Mouse (Mus musculus) cerebellum, postnatal 10 days (tissue): Measurements from ENCODE around the gene Gm17662.
A peak's percentile ranks its signal among the peaks of the same experiment; 100 is the strongest.

ENCODE experiments used
- DNase-seq, 2 experiments: peaks; one replicate each; pipeline ENCODE4 v3.0.0; 2021; ENCODE audit warnings: mixed read lengths in 2 of 2

Gene Gm17662

DNA sequence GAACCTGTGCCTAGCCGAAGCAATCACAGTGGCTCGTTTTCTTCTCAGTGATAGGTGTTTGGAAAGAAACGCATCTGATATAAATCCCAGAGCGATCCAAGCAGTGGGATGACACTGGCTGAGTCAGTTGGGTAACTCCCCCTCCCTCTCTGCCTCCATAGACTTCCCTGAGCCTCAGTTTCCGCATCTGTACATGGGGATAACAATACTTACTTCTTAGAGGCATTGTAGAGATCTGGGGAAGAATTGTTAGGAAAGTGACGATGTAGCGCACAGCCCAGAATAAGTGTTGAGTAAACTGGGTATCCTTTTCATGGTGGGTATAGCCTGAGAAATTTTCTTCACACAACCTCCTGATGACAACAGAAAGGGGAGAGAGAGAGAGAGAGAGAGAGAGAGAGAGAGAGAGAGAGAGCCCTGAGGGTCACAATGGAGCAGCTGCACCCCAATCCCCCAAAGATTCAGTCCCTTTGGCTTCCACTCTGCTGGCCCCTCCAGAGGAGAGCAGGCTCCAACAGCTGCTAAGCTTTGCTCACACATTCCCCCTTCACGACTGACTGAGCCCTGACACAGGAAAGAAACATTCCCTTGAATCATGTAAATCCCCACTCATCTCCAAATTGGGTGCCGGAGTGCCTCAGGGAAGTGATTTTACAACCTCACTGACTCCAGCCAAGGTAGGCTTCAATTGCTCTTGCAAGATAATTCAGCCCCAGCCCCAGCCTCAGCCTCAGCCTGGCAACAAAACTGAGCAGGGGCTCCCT is 31.6 kb downstream of the Gm17662 start:
- DNase-seq, result no peak

- peak; percentile 66 to 74 for DNase-seq
These were observed 34.6 kb downstream of the Gm17662 start for GRCm38 (mm10) chr4:104891708-104892107.

GRCm38 (mm10) chr4:104893588-104893987 is 36.5 kb downstream of the Gm17662 start:
- peak in 1 of 2 experiments; percentile 32 for DNase-seq

- DNase-seq, result peak; percentile 73 to 79
These were observed 37.0 kb downstream of the Gm17662 start for GRCm38 (mm10) chr4:104894004-104894734.

DNA sequence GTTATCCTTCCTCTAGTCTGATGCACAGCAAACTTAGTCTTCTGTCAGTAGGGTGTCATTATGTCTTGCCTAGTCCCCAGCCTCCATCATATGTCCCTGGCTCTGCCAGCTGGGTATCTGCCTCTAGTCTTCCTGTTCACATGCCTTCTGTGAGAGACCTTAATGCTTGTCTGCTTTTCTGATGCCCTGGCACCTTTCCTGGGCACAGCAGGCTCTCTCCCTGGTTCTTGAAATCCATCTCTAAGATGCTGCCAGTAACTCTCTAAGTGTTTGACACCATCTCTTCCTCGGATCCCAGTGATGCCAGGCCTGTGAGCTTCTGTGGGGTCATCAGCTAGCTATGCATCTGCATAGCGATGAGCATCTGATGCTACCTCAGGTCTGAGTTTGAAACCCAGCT is 45.7 kb downstream of the Gm17662 start:
- DNase-seq, result peak; percentile 76 to 86

DNA sequence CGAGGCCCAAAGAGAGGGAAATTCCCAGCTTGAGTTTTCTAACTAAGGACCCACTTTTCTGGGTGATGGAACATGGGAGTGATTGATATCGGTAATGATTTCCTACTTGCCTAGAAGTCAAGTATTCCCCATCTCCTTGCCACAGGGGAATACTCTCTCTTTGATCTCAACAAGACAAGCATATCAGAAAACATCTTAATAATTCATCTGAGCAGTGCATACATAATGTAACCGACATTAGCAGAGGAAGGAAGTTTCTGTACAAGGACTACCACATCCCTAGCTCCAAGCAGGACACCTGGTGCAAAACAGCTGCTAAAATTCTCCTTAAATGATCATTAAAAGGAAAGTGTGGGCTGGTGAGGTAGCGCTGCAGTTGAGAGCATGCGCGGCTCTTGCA is 47.9 kb downstream of the Gm17662 start:
- DNase-seq, result no peak
